Mouse (Mus musculus) c-Kit-positive CD71-positive TER-119-negative erythroid progenitor cells, embryonic 14.5 days (primary cell): ENCODE measurements at regions not wholly inside any gene's neighbourhood (a gene's known extent, or its start where the extent isn't known, plus 50 kb on each side); places are given as distances from the start of the nearest gene placed in this dataset.
"Not testable (repeated sequence)": the region's sequence is repeated elsewhere in the genome, so short reads cannot be mapped to it uniquely, and the experiment has no call there.

Experiments used
- DNase-seq: peaks from one replicate; pipeline ENCODE4 v3.0.0-alpha.2; 2013; ENCODE audit warnings: low read depth

DNA sequence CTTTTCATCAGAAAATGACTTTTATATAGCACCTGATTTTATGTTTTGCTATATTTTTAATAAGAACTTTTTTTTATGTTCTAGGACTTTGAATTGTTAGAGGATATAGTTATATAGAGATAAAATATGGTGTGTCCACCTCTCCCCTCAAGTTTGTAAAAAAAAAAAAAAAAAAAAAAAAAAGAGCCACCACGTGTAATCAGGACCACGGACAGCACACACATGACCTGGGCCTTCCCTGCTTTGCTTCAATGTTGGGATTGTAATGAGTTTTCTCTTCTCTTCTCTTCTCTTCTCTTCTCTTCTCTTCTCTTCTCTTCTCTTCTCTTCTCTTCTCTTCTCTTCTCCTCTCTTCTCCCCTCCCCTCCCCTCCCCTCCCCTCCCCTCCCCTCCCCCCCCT is 78.5 kb downstream of the 1700010I14Rik start:
- DNase-seq = not testable (repeated sequence)

DNA sequence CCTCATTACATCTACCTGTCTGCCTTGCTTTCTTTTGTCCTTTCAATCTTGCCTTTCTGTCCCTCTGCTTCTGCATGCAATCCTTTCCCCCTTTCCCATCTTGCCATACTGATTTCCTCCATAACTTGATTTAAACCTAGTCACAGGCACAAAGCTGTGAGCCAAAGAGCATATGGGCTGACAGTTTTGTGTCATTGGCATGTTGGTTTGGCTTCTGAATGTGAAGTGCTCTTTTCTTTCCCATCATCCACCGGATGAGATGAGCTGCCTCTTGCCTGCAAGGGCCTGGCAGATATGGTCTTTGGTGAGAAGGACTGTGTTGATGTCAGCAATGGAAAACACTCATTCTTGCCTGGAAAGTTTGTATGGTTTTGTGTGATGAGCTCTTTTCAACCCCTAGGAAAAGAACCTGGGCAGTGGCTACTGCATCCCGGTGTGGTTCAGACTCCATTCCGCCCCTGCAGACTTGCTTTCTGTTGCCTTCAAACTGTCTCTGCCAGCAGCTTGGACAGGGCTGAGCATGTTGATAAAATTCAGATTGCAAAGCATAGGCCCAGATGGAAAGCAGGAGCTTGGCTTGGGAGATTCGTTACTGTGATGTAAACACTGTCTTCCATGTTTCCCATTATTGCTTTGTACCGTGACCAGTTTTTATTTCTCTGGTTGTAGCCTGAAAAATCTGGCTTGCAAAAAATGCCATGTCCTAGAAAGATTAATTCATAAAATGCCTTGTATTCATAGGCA is 80.9 kb downstream of the 1700010I14Rik start:
- DNase-seq = no peak

DNA sequence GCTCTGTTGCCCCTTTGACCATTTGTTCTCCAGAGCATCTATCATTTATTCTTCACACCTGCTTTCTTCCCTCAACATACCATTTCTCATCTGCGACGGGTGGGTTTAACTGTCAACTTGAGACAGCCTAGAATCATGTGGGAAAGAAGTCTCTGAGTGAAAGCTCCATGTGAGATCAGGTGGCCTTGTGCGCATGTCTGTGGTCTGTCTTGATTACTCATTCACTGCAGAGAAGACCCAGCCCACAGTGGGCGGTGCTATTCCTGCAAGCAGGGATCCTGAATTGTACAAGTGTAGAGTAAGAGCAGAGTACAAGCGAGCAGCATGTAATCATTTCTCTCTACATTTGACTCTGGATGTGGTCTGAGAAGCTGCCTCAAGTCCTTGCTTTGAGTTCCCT is 95.5 kb downstream of the 1700010I14Rik start:
- DNase-seq = no peak

DNA sequence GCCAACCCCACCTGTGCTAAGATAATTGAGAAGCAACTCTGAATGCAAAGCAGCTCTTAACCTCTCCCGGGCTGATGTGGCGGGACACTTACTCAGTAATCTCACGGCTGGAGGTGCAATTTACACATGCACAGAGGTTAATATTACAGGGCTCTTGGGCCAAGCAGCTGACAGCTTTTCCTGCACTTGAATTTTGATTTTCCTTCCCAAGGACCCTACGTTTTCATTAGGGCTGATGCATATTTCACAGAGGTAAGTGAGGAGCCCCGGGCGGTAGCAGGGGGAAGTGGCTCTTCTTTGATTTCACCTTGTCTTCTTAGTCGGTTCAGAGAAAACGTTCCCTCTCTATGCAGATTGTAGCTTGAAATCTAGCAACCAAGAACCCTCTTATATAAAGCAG is 139.7 kb downstream of the 1700010I14Rik start:
- DNase-seq = no peak

DNA sequence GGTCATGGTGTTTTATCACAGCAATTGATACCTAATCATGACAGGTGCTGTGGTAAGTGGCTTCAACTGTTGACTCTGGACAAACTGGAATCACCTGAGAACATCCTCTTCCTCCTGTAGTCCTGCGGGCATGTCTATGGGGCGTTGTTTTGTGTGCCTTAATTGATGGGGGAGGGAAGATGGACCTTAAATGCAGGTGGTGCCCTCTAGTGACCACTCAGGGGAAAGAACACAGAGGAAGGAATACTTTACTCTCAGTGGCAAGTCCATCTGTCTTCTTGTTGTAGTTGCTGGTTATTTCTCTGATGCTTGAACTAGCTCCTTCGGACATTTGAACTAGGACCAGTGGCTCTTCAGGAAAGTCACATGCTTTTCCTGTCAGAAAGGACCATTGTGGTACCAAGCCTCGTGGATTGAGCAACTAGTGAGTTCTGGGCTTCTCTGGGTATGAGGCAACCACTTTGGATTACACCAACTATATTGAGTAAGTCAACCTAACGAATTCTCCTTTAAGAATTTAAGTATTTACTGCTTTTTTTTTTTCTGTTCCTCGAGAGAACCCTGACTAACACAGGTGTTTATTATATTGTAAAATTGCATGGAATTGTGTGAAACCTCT is 157.6 kb downstream of the 1700010I14Rik start:
- no peak for DNase-seq

DNA sequence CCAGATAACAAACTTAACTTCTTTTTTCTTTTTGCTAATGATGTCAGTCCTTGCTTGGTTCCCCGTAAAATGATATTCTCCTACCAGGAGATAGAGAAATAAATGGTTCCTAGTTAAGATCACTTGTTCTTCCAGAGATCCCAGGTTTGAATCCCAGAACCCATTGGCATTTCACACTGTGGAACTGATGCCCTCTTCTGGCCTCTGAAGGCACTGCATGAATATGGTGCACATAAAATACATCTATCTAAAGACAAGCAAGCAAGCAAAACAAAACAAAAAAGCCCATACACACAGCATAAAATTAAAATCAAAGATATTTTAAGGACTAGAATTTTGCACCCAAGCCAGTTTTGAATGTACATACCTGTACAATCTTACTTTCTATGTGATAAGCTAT is 162.5 kb downstream of the 1700010I14Rik start:
- no peak for DNase-seq

DNA sequence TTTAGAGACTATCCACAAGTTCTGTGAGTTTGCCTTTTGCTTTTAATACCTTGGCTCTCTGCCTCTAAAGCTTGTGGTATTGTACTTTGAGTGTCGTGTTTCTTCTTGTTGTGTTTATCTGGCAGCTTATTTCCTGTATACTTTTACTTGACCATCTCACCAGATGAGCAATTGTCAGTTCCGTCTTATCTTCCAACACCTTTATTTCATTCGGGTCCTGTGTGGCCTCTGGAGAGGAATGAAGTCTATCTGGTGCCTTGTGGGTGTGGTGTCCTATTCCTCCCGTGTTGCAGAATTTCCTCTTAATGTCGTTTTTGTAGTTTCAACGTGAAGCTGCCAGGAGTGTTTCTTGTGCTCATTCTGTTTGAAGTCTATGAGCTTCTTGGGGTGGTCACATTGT is 174.0 kb downstream of the 1700010I14Rik start:
- DNase-seq = no peak

DNA sequence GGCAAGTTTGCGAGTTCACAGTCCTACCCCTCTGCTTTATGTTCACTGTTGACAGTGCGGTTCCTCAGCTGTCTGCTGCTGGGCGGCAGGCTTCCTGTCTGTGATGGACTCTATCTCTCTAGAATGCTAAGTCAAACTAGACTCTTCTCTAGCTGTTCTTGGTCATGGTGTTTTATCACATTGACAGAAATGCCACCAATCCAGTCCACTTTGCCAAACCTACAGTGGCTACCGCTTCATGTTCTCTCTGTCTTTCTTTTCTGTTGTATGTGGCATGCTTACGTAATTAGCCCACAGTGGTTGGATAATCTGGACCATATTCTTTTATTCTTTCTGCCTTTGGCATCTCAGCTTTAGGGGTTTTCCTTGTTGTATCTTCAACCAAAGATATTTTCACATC is 174.5 kb downstream of the 1700010I14Rik start:
- DNase-seq = no peak

DNA sequence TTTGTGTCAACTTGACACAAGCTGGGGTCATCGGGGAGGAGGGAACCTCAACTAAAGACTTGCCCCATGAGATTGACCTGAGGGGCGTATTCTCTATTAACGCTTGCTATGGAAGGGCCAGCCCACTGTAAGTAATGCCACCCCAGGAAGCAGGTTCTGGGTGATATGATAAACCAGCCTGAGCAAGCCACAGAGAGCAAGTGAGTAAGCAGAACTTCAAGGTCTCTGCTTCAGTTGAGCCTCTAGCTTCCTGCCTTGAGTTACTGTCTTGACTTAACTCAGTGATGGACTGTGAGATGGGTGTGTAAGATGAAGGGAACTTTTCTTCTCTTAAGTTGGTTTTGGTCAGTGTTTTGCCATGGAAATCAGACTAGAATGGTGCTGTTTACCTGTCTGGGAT is 175.2 kb downstream of the 1700010I14Rik start:
- no peak for DNase-seq

DNA sequence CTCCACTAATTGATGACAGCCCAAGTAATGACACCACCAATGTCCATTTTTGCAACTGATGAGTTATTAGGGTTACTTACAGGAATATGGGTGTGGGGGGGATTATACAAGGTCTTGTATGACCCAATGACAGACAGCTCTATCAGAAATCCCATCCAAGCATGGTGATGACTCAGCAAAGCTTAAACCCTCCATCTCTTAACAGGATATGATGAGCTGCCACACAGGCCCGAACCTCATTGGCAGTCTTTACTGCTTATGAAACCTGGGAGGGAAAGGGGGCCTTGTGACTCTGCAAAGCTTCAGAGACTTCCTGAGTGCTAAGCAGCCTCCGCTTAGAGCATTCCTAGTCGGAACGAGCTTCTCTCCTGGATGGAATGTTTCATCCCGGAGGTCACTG is 176.4 kb downstream of the 1700010I14Rik start:
- DNase-seq = no peak

DNA sequence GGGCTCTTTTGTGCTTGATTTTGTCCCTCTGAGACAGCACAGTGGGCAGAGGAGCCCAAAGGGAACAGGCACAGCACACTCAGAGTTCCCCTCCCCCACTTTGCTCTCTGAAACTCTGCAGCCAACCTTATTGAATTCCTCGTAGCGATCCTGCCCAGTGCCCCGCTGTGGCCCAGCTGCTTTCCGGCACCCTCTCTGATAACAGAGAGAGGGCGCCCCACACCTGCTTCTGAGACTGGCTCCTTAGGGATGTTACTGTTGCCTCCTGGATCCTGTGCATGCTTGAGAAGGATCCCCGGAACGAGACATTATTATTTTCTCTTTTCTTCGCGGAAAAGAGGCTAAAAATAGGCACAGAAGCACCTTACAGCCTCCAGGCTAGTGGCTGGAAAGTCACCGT is 179.0 kb downstream of the 1700010I14Rik start:
- no peak for DNase-seq

DNA sequence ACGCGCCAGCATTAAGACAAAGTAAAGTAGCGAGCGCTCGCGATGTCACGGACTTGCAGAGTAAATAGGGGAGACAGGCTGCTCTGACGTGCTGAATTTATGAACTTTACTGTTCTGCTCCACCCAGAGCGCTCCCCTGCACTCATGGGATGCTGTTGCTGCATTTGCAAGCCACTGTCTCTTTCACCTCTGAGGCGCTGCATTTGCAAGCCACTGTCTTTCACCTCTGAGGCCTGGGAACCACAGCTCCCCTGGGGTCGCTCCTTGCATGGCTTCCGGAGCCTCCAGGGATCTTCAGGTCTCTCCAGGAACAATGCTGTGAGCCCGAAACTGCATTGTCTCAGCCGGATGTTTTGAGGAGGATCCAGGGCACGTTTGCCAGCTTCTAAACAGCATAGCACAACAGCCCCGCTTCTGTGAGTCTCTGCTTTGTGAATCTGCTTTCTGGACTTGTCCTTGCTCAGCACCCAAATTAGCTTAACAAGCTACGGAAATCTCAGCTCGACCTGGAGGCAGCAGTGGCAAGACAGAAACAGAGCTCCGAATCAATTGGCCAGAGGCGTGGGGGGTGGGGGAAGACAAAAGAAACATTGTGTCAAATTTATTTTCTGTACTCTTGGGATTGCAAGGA is 179.6 kb downstream of the 1700010I14Rik start:
- no peak for DNase-seq

DNA sequence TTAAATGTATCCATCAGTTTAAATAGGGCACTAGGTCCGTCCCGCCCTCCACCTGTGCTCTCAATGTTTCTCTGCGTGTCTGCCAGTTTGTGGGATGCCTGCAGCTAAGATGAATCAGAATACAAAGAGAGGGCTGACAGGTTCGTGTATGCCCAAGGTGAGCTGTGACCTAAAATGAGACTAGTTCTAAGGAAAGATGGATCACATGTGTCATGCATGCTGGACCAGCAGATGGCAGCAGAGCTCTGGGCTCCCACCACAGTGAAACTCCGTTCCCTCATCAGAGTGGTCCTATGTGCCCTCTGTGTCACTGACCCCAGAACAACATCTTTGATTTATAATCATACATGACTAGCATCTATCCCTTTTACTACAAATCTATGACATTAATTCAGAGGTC is 180.3 kb downstream of the 1700010I14Rik start:
- DNase-seq = peak; percentile 22

DNA sequence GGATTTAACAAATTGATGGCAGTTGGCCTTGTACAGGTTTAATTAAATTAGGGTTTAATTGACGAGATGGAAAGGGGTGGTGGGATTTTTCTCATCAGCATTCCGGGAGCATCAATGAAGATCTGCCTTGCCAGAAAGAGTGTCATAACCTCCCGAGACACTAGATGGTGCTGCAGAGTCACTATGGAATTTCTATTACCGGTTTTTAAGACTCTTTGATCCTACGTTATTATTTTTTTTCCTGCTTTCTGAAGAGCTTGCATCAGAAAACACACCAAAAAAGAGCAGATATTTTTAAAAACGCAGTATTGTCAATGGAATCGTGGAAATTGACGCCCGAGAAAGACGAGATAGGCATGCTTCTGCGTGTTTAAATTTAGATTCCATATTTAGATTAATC is 181.2 kb downstream of the 1700010I14Rik start:
- DNase-seq = peak; percentile 24

DNA sequence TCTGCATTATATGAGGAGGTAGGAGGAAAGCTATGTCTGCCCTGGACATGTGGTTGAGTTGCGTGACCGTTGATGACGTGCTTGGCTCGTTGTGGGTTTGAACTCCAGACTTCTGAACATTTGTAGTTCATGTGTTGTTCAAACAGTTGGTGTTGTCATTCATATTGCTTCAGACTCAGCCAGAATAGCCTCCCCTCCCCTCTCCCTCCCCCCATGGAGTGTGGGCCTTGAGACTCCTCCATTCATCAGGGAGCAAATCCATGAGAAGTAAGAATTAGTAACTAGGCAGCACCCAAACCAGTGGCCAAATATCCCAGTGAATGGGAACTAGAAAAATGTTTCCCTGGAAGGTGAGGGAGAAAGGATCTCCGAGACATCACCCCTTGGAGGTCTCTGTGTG is 209.0 kb downstream of the 1700010I14Rik start:
- DNase-seq = no peak

DNA sequence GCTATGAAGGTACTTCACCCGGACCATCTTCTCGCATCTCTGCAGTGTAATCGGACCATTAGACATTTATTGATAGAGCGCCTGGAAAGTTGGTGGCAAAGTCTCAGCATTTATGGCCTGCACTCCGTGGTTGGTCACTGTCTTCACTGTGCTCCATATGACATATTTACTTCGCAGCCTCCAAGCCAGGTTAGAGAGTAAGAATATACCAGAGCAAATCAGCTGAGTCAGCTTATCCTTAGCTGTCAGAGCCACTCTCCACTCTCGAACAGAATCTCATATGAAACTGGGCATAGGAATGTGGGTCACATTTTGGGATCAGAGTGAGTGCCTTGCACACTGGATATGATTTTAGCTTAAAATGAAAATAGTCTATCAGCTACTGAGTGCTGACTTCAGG is 212.3 kb downstream of the 1700010I14Rik start:
- no peak for DNase-seq

DNA sequence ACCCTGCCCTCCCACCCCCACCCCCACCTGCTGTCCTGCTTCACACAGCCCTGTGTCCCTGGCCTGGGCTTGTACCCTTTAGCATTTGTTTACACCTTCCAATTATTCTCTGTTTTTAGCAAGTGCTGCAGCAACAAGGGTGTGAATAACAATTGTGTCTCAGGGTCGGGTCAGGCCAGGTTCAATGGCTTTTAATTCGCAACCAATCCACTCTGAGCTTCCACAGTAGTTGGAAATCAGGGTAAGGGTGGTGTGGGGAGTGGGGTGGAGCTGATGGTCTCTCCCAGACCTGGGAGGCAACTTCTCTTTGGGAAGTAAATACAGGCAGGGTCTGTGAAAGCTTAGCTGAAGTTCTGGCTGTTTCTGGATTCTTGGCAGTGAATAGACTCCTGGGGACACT is 214.4 kb downstream of the 1700010I14Rik start:
- DNase-seq = no peak

DNA sequence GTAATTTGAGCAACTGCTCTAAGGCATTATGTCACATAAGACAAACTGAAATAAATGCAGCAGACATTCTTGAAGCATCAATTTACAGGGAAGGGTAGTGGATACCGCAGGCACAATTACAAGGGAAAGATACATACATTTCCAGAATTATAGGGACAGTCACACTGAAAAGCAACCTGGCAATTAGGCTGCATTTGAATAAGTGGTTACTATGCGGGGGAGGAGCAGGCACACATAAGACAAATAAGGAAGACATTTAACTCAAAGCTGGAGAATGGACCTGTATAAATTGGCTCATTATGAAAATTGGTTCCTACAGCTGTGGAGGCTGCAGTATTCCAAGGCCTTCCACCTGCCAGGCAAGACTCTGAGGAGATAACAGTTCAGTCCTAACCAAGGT is 211.2 kb upstream of the Gm17728 start:
- no peak for DNase-seq

DNA sequence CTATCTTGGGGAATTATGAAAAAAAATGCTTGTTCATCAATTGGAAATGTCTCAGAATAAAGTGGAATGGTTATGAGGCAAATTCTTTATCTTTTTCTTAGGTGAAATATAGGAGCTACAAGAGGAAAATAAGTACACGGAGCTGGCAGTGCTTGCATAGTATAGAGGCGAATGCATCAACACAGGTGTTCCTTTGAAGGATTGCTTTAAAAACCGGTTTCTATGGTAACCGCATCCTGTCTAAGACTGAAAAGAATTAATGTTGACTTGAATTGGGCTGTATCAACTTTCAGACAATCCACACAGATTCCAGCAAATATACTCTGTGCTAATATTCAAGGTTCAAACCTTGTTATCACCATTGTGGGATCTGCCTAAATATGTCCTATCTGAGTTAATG is 198.8 kb upstream of the Gm17728 start:
- no peak for DNase-seq

DNA sequence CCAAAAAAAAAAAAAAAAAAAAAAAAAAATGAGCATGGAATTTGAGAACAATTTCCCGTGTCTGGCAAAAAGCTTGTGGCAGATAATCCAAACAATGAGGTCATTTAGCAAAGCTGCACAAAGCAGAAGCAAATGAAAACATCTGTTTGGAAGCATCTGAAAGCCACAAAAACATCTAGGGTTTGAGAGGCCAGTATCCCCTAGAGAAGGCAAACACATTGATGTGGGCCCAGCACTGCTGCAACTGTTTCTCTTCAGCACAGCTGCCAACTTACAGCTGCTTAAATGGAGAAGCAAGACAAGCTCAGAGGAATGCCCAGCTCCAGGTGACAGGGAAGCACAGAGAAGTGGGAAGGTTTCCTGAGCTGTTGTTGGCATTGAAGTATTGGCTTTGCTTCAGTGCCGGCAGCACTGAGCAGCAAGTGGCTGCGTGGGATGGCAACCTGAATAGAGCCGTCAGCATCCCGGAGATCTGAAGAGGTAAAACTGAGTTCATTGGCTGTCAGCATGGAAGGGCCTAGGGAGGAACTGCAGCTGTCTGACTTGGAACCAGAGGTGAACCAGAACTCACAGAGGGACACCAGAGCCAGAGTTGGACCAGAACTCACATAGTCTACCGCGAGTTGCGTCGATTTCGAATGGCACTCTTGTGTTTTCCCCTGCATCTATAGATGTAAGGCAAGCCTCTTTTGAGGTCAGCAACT is 193.8 kb upstream of the Gm17728 start:
- no peak for DNase-seq

DNA sequence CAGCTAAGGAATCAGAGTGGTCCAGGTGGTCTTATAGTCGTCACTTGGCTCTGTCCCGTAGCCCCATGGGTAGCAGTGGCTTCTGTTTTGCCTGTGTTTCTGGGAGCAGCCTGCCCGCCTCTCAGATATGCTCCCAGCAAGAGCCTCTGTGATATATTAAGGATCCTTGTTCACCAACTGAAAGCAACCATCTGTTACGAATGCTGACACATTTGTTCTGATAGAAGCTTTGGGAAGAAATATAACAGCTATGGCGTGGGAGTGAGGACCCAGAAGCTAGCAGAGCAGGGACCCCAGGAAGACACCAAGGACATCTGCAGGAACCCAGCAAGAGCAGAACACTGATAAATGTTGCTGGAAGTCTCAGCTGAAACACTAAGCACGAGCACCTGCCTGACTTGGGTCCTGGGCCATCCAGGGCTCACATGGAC is 186.7 kb upstream of the Gm17728 start:
- DNase-seq = no peak

DNA sequence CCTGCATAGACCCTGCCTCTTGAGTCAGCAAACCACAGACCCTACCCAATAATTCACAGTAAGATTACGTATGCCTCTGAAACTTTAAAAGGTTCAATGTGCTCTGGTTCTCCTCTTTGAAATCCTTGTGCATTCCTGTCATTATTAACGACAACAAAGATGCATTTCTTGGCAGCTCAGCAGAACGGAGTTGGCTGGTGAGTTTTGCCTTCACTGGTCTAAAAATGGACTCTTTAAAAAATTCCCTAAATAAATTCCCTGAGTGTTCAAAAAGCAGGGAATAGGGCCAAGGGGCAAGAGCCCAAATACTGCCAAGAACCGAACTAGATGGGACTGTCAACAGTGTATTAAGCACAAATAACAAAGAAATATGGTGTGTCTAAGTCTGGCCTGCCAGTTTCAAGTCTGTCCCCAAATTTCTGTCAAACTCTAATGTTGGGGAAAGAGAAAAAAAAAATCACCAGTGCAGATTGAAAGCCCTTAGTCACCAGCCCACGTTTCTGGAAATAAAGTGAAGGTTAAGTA is 163.2 kb upstream of the Gm17728 start:
- no peak for DNase-seq

DNA sequence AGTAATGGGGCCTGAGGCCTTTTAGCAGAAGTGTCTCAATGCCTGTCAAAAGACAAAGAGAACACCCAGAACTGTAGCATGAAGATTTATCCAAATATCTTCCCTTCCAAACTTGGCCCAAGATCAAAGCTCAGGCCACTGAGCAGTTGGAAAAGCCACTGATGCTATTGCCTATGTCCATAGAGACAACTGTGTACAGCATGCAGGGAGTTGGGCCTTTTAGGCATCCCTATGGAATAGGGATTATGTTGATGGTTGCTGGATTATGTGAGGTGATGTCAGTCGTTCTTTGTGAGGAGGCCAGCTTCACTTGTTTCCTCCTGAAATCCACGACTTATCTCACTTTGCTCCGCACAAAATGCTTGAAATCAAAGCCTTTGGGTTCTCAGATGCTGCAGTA is 153.1 kb upstream of the Gm17728 start:
- DNase-seq = no peak
